Mouse (Mus musculus): Measurements from ENCODE around the gene Lrrc75b.
A peak's percentile ranks its signal among the peaks of the same experiment; 100 is the strongest.
"Not testable (repeated sequence)": the region's sequence is repeated elsewhere in the genome, so short reads cannot be mapped to it uniquely, and the experiment has no call there.

Gene Lrrc75b

DNA sequence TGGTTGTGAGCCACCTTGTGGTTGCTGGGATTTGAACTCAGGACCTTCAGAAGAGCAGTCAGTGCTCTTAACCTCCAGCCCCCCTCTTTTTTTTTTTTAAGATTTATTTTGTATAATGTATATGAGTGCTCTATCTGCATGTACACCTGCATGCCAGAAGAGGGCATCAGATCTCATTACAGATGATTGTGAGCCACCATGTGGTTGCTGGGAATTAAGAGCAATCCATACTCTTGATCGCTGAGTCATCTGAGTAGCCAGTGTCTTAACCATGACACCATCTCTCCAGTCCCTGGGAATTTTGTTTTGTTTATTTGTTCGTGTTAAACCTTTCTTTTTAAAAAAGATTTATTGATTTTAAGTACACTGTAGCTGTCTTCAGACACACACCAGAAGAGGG lies 6.6 kb upstream of the Lrrc75b start:
- DNase-seq: not testable (repeated sequence)

DNA sequence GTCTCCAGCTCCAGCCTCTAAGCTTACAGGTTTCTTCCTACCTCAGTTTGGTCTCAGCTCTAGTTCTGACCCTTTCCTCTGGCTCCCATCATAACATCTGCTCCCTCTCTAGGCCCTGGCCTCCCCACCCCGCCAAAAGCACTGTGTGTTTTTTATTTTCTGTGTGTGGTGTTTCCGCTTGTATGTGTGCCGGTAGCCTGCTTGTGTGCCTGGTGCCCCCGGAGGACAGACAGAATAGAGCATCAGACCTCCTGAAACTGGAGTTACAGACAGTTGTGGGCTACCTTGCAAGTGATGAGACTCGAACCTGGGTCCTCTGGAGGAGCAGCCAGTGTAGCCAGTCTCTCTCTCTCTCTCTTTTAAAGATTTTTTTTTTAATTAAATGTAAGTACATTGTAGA lies 6.2 kb upstream of the Lrrc75b start:
- DNase-seq: no peak

DNA sequence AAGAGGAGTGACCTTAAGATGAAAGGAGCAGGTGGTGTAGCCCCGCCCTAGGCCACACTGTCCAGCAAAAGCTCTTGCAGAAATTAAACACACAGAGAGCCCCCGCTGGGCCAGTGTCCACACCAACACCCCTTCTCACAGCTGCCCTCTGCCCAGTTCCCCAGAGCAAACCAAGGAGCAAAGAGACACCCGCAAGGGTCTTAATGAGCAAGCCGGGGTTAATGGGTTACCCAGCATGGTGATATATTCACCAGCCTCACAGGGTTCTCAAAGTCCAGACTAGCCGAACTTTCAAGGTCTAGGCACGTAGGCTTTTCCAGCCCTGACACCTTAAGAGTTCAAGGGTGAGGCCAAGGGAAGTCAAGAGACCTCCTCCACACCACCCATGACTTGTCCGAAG lies 5.8 kb upstream of the Lrrc75b start:
- no peak for DNase-seq

DNA sequence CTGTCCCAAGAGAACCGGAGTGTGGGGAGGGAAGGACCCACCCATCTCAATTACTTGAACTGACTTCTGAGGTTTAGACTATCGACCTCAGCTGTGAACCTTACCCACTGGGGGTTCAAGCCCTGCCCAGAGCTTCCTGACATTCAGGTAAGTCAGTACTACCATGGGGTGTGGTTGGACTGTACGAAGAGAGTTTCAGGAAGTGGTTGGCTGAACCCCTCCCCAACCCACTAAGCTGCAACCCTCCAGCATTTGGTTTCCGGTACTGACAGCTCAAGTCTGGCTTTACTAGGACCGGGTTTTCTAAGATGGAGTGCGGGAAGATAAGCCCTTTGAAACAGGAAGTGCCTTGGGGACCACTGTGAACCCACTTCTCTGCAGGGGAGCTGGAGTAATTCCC lies 5.3 kb upstream of the Lrrc75b start:
- DNase-seq: no peak

DNA sequence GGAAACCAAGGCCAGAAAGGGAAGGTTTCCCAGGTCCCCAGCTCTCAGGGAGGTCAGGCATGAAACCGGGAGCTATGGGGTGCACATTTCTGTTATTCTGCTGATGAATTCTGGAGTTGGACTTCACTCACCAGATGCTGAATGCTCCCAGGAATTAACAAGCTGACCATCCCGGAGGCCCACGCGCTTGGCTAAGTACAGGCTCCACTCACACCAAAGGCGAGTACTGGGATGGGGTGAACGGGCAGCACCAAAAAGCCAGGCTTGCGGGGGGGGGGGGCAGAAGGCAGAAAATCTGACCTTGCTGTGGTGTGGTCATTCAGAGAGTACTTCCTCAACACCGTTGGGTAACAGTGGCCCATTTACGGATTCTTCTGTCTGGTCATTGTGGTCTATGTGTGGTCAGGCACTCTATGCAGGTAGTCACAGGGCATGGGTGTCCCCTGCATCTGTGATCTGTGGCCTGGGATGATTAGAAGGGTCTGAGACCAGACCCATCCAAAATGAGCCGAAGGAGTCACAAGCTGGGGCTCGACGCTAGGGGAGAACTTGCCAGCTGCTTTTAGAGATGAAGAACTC lies 4.6 kb upstream of the Lrrc75b start:
- DNase-seq: no peak

DNA sequence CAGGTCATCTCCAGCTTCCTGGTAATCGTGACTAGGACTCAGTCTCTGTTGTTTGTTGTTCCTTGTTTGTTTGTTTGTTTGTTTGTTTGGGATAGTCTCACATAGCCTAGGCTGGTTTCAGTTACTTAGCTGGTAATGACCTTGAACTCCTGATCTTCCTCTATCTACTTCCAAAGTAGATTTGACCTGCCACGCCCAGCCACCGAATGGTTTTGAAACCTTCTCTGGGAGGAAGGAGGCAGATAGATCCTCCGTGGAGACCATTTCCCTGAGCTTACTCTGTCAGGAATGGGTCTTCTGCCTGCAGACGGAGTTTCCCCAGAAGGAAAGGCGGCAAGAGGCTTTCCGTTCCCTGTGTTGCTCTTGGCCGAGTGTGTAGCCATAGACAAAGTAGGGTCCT lies 2.5 kb upstream of the Lrrc75b start:
- DNase-seq: no peak

DNA sequence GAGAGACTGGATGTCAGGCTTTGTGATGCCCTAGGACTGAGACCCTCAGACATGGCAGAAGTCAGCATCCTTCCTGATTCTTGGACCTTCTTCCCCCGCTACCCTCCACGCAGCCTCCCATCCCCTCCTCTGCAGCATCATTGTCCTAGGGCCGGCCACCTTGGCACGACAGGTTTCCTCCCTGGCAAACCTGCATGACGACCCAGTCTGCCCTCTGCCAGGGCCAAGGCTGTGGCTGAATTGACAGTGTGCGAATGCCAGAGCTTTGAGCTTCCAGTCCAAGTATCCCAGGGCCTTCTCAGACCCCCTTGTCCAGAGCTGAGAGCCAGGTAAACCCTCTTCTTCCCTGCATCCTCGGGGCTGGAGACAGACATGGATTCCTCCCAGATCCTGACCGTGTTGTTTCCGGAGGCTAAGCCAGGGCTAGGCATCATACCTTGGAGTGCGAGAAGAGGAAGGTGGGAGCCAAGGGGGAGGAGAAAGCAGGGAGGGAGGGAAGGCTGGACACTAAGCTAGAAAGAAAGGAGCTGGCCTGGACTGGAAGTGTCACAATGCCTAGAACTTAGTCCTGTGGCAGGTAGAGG lies 1.0 kb upstream of the Lrrc75b start, which contains the start of gene Ggt1:
Gene Ggt1, plus strand, starts transcription at position 534 of the 584 bp plus-strand sequence.
- DNase-seq: peak; percentile 54 to 55

DNA sequence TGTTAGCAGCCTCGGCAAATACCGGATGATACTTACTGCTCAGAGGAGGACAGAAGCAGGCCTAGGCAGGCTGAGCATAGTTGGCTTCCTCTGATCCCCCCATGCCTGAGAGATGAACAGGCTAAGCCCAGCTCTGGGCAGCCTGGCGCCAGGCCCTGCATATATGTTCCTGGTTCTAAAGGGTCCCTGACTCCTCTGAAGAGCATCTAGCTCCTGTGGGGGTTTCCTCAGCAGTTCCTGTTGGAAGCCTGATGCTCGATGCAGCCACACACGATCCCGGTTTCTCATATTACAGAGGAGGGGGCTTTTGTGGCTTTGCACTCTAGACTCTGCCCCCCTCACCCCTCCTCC lies 394 bp upstream of the Lrrc75b start:
- no peak for DNase-seq

DNA sequence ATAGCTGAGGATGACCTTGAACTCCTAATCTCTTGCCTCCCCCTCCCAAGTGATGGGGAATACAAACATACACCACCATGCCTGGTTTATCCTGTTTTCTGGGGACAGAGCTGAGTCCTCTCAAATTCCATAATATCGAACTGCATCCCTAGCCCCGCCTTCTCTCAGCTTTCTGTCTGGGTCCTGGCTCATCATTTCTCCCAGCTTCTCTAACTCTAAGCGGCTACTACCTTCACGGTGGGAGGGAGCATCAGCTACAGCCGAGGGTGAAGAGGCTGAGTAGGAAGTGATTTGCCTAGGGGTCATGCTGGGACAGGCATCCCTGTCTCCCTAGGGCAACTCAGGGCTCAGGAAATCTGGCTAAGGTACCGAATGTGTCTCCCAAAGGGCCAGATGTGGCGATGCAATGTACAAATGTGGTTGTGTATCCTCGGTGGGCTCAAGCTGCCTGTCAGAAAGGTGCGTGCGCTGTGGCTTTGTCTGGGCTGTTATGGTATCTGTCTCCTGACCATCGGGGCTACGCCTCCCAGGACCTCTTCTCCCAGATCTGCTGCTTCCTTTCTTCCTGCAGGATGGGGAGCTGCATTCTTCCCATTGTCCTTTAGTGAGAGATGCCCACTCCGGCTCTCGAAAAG lies 972 bp downstream of the Lrrc75b start:
- no peak for DNase-seq

DNA sequence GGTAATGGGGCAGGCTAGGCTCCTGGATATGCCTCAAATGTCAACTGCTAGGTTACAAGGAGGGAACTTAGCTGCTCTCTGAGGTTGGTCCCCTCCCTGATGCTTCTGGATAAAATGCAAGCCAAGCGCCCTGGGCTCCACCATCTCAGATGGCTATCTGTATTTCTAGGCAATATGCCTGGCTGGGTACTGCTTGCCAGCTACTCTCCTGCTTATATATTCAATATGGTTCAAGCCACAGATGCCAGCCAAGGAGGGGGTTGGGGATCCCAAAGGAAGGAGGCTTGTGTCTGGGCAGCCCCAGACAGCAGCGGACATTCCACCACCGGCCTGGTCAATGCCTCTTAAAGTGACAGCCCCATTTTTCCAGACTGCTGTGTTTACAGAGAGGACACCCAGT lies 1.6 kb downstream of the Lrrc75b start:
- peak; percentile 80 to 86 for DNase-seq

DNA sequence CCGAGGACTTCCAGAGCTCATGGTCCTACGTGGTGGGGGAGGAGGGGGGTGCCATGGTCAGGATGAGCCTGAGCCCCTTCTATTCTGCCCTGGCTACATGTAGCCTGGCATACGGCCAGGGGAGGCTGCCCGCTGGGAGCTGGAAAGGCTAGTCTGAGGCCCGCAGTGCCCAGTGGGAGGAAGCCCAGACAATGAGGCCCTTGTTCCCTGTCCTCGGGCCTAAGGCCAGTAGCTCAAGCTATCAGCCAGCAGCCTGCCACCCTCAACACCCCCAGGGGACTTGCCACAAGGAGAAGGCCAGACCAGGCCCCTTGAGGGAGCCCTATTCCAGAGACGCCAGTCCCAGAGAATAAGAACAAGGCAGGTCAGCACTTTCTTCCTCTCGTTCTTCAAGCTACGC lies 4.1 kb downstream of the Lrrc75b start:
- peak; percentile 51 to 71 for DNase-seq

DNA sequence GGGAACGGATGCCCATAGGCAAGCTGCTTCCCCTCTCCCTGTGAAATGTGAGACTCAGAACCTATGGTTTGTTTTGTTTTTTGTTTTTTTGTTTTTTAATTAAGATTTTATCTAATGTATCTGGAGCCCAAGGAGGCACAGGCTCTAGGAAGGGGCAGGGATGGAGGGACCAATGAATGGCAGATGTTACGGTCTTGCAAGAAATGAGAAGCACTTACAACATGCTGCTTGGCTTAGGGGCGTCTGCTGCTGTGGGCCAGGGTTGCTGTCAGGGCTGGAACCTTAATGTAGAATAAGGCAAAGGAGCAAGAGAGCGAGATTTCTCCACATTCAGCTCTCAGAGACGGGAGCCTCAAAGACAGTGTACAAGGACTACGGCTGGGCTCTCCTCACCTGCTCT lies 4.6 kb downstream of the Lrrc75b start:
- no peak for DNase-seq

DNA sequence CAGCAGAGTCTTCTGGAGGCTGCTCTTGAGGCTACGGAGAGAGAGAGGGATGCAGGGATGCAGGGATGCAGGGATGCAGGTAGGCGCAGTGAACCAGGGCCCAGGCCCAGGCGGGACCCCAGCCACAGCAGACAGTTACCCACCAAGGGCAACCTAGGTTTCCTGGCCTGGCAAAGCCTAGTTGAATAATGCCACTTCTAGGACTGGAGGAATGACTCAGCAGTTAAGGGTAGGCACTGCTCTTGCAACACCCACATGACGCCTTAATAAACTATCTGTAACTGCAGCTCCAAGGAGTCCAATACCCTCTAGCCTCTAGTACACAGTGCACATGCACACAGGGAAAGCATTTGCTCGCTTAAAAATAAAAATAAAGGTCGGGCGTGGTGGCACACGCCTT lies 6.0 kb downstream of the Lrrc75b start:
- no peak for DNase-seq

DNA sequence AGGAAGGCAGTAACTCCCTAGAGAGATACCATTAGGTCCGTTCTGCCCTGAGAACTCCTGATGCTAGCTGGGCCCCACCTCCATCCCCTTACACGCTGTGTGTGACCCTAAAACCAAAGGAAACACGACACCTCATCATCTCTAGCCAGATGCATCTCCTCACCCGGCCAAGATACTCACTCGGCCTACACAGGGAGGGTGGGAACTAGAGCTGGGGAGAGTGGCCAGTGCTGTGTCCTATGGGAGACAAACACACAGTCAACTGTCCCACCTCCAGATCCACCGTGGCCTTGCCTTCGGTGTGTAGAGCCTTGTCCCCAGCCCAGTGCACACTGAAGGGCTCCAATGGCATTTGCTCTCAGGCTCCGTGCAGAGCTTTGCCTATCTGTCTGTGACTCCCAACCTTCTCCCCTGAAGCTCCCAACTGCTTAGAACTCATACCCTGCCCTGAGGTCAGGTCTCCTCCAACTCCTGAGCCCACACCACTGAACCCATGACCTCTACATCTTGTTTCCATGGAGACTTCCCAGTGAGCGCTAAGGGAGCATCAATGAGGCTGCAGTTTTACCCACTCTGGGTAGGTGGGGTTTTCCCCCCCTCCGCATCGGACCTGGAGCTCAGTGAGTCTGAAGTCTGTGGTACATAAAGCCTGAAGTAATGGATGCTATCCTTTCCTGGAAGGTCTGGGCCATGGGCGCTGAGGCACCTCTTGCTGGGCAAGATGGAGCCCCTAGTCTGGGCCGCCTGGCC lies 7.3 kb downstream of the Lrrc75b start:
- DNase-seq: no peak

DNA sequence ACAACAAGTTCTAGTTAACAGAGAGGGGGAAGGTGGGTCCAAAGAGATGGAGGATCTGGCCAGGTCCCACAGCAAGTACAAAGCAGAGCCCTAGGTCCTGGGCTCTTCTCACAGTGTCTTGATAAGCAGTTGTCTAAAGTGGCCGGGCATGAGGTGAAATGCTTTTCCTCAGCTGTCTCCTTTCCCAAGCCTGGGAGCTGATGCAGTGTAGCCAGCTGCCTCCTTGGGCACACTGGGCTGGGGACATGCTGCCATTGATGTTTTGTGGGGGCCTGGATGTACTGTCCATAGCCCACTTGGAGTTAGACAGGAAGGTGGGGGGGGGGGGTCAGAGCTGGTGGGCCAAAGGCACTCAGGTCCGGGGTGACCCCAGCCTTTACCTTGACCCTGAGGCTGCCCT lies 8.0 kb downstream of the Lrrc75b start:
- DNase-seq: no peak

DNA sequence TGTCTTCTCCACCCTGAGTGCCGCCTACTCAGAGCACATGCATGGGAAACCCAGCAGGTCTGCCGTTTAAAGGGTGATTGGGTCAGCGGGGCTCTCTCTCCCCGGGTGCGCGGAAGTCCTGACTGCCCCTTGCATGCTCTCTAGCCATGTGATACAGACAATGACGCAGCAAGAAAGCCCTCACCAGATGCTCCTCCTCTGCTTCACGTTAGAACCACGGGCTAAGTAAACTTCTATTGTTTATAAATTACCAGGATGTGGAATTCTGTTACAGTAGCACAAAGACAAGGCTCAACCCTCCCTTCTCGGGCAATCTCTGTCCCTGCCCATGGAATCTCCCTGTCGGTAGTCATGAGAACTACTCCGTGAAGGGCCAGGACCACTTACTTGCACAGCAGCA lies 9.0 kb downstream of the Lrrc75b start:
- DNase-seq: no peak

DNA sequence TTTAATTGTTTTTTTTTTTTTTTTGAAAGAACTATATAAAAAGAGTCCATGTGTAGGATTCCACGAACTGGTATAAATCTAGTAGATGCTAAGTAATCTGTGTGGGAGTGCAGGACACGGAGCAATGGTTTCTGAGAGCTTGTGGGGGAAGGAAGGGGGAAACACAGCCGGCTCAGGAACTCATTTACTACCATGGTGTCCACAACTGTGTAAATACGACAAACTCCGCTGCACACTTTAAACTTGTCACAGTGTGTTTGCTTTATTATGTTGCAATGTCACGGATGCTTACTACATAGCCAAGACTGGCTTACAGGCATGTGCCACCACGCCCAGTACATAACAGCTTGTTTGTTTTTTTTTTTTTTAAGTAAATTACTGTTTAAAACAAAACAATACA lies 10.2 kb downstream of the Lrrc75b start:
- no peak for DNase-seq

DNA sequence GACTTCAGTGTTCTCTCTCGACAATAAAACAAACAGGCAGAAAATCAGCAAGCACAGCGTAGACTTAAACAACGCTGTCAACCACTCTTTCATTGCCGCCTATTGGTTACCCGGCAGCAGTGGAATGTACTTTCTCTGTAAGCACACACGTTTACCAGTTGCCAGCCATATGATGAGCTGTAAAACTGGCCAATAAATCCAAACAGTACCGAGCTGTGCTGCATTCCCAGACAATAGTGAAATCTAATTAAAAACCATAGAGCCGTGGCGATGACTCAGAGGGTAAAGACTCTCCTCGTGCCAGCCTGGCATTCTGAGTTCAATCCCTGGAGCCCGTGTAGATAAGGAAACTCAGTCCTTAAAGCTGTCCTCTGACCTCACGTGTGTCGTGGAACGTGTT lies 11.6 kb downstream of the Lrrc75b start:
- DNase-seq: no peak

DNA sequence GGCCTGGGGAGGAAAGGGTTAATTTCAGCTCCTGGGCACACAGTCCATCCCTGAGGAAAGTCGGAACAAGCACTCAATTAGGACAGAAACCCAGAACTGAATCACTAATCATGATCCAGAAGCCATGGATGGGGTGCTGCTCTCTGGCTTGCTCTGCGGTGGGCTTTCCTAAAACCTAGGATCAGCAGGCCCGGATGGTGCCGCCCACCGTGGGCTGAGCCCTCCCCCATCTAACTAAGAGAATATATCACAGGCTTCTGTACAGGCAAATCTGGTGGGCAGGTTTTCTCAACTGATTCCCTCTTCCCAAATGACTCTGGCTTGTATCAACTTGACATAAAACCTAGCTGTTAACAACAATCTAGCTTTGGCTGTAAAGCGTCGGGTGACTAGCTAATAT lies 12.2 kb downstream of the Lrrc75b start:
- no peak for DNase-seq

DNA sequence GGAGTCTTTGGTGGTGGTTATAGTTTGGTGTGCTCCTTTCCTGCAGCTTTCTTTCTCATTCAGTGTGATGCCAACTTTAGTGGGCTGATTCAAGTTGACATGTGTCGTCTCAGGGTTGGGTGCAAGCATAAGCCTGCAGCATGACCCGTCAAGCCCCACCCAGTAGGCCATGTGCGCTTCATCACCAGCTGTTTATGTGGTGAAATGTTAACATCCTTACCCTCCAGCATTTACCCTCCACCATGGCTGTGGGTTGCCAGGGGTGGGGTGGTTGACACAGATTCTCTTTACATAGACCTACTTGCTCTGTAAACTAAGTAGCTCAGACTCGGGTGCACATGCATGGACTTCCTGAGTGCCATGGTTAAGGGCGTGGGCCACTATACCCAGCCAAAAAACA lies 24.0 kb downstream of the Lrrc75b start:
- DNase-seq: no peak

DNA sequence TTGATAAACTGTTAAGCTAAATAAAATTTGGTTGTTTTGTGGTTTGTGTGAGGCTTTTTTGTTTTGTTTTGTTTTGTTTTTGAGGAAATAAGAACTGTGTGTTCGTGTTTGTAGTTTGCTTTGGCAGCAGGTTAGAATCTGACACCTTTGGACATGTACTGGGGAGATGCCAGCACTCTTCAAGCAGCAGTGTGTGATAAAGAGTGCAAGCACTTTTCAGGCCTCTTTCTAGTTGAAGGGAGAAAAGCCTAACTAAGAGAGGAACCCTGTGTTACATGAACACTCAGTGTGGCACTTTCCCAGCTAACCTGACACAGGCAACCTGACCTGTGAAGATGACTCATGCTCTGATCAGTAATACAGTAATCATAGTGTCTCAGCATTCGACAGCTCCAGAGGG lies 24.7 kb downstream of the Lrrc75b start:
- no peak for DNase-seq

DNA sequence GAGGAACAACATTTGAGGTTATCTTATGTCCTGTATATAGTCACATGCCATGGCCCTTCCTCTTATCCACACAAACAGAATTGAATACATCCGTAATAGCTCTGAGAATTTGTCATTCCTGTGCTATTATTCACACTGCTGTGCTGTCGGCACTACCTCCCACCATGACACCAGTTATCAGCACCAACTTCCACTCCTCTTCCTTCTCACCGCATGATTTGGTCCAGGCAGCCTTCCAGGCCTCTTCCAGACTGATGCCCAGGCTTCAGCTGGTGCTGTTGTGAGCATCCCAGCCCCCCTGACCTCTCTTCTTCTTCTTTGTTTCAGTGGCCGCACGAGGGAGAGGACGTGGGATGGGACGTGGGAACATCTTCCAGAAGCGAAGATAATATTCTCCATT lies 25.2 kb downstream of the Lrrc75b start:
- DNase-seq: peak; percentile 41 to 54

DNA sequence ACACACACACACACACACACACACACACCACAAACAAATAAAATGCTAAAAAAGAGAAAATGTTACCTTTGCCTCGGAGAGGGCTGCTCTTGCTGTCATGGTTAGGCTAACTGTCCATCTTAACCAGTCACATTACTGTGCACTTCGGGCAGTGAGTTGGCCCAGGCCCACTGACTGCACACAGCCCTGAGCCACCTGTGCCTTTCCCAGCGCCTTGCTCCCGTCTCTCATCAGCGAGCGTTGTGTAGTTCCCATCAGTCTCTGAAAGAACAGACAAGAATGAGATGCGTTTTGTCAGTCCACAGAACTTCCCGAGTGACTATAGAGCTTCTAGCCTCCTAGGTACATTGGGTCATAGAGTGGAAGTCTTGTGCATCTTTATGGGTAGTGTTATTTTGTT lies 25.9 kb downstream of the Lrrc75b start:
- no peak for DNase-seq

DNA sequence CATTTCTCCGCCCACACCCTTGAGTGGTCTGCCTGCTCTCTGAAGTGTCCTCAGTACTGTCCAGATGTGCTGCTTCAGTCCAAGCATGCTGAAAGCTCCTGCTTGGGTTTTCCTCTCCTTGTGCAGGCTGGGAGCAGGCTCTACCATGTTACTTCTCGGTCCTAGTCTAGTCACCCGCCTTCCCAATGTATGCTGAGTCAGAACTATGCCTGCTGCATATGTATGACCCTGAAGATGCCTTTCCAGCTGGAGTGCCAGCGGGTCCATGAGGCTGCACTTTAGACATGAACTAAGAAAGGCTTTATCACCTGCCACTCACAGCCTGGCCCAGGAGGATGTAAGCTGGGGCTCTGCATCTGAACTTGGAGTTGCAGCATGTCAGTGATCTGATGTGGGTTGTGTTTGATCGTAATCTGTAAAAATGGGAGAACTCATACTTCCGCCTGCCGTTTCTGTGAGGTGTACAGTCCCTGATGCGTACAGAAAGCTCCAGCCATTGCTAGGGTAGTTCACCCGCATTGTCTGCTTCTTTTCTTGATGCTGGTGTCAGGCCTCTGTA lies 28.5 kb downstream of the Lrrc75b start:
- no peak for DNase-seq
